Mouse (Mus musculus): Measurements from ENCODE around the gene Igf2r. TPM values are rescaled to one million over a fixed set of nuclear protein-coding genes. Genes with fewer than 3 reads are reported as not detected.

Gene Igf2r
- polyA plus RNA-seq, 1 experiment from 2014 or later = 77.5 TPM

GRCm38 (mm10) chr17:12671029-12671605 is 98.3 kb downstream of the Igf2r start:
- 72% methylated on average over 5 of the region's 5 CpGs for WGBS (ENCODE audit: missing documents)
- H3K4me3 ChIP-seq (ENCODE audit: inconsistent target) = no peak overlapping the region
- H3K79me2 ChIP-seq (ENCODE audit: inconsistent target) = no peaks in the 10 kb centered on the region
- no peaks in the 10 kb centered on the region for H3K36me3 ChIP-seq (ENCODE audit: inconsistent target)
- no peak overlapping the region for H3K27ac ChIP-seq

GRCm38 (mm10) chr17:12669363-12669679 is 100.1 kb downstream of the Igf2r start:
- H3K4me3 ChIP-seq (ENCODE audit: inconsistent target) = no peak overlapping the region
- H3K27ac ChIP-seq = no peak overlapping the region

GRCm38 (mm10) chr17:12668478-12669362 is 100.7 kb downstream of the Igf2r start:
- Histone ChIP-seq H3K36me3 (ENCODE audit: inconsistent target) (no peaks in the 10 kb centered on the region), H3K27ac (no peak overlapping the region), H3K4me3 (ENCODE audit: inconsistent target) (no peak overlapping the region), H3K79me2 (ENCODE audit: inconsistent target) (no peaks in the 10 kb centered on the region)
- WGBS (ENCODE audit: missing documents) = 68% methylated on average over 6 of the region's 7 CpGs

More at GRCm38 (mm10) chr17:12669363-12669679, 100.1 kb downstream of the Igf2r start:
- Histone ChIP-seq H3K79me2 (ENCODE audit: inconsistent target) (no peaks in the 10 kb centered on the region), H3K36me3 (ENCODE audit: inconsistent target) (no peaks in the 10 kb centered on the region)

GRCm38 (mm10) chr17:12664156-12664555 is 105.3 kb downstream of the Igf2r start:
- H3K4me3 ChIP-seq (ENCODE audit: inconsistent target) = no peak overlapping the region
- H3K79me2 ChIP-seq (ENCODE audit: inconsistent target) = no peaks in the 10 kb centered on the region
- 82% methylated on average over 8 of the region's 8 CpGs for WGBS (ENCODE audit: missing documents)

GRCm38 (mm10) chr17:12660572-12661260 is 108.7 kb downstream of the Igf2r start:
- 77% methylated on average over 13 of the region's 13 CpGs for WGBS (ENCODE audit: missing documents)

More at GRCm38 (mm10) chr17:12664156-12664555, 105.3 kb downstream of the Igf2r start:
- Histone ChIP-seq H3K36me3 (ENCODE audit: inconsistent target) (no peaks in the 10 kb centered on the region), H3K27ac (no peak overlapping the region)

GRCm38 (mm10) chr17:12659233-12659632 is 110.2 kb downstream of the Igf2r start:
- Histone ChIP-seq H3K27ac (no peak overlapping the region), H3K4me3 (ENCODE audit: inconsistent target) (no peak overlapping the region), H3K36me3 (ENCODE audit: inconsistent target) (no peaks in the 10 kb centered on the region), H3K79me2 (ENCODE audit: inconsistent target) (no peaks in the 10 kb centered on the region)
- WGBS (ENCODE audit: missing documents) = 93% methylated on average over 10 of the region's 10 CpGs

More at GRCm38 (mm10) chr17:12660572-12661260, 108.7 kb downstream of the Igf2r start:
- H3K27ac ChIP-seq = no peak overlapping the region
- H3K36me3 ChIP-seq (ENCODE audit: inconsistent target) = no peaks in the 10 kb centered on the region
- H3K4me3 ChIP-seq (ENCODE audit: inconsistent target) = no peak overlapping the region
- no peaks in the 10 kb centered on the region for H3K79me2 ChIP-seq (ENCODE audit: inconsistent target)

- Histone ChIP-seq H3K27ac (no peak overlapping the region), H3K36me3 (ENCODE audit: inconsistent target) (no peaks in the 10 kb centered on the region), H3K4me3 (ENCODE audit: inconsistent target) (no peak overlapping the region), H3K79me2 (ENCODE audit: inconsistent target) (no peaks in the 10 kb centered on the region)
- 88% methylated on average over 7 of the region's 7 CpGs for WGBS (ENCODE audit: missing documents)
These were observed 110.7 kb downstream of the Igf2r start for GRCm38 (mm10) chr17:12658784-12659183.

- Histone ChIP-seq H3K27ac (no peak overlapping the region), H3K79me2 (ENCODE audit: inconsistent target) (no peaks in the 10 kb centered on the region), H3K36me3 (ENCODE audit: inconsistent target) (no peaks in the 10 kb centered on the region), H3K4me3 (ENCODE audit: inconsistent target) (no peak overlapping the region)
- WGBS (ENCODE audit: missing documents) = 2% methylated on average over 7 of the region's 7 CpGs
These were observed 113.6 kb downstream of the Igf2r start for GRCm38 (mm10) chr17:12655826-12656225.

- Histone ChIP-seq H3K4me3 (ENCODE audit: inconsistent target) (no peak overlapping the region), H3K36me3 (ENCODE audit: inconsistent target) (no peaks in the 10 kb centered on the region), H3K27ac (no peak overlapping the region), H3K79me2 (ENCODE audit: inconsistent target) (no peaks in the 10 kb centered on the region)
- WGBS (ENCODE audit: missing documents) = 92% methylated on average over 3 of the region's 3 CpGs
These were observed 115.4 kb downstream of the Igf2r start for GRCm38 (mm10) chr17:12654061-12654460.

GRCm38 (mm10) chr17:12652604-12653003 is 116.9 kb downstream of the Igf2r start:
- Histone ChIP-seq H3K27ac (no peak overlapping the region), H3K79me2 (ENCODE audit: inconsistent target) (no peaks in the 10 kb centered on the region), H3K4me3 (ENCODE audit: inconsistent target) (no peak overlapping the region), H3K36me3 (ENCODE audit: inconsistent target) (no peaks in the 10 kb centered on the region)
- WGBS (ENCODE audit: missing documents) = 97% methylated on average over 11 of the region's 11 CpGs

GRCm38 (mm10) chr17:12645461-12645860 is 124.0 kb downstream of the Igf2r start:
- H3K27ac ChIP-seq = no peak overlapping the region
- no peak overlapping the region for H3K4me3 ChIP-seq (ENCODE audit: inconsistent target)
- no peaks in the 10 kb centered on the region for H3K79me2 ChIP-seq (ENCODE audit: inconsistent target)
- no peaks in the 10 kb centered on the region for H3K36me3 ChIP-seq (ENCODE audit: inconsistent target)
- 98% methylated on average over 5 of the region's 5 CpGs for WGBS (ENCODE audit: missing documents)

- Histone ChIP-seq H3K4me3 (ENCODE audit: inconsistent target) (no peak overlapping the region), H3K36me3 (ENCODE audit: inconsistent target) (no peaks in the 10 kb centered on the region), H3K79me2 (ENCODE audit: inconsistent target) (no peaks in the 10 kb centered on the region), H3K27ac (no peak overlapping the region)
- WGBS (ENCODE audit: missing documents) = 61% methylated on average over 4 of the region's 4 CpGs
These were observed 128.4 kb downstream of the Igf2r start for GRCm38 (mm10) chr17:12641087-12641486.

- no peaks in the 10 kb centered on the region for H3K79me2 ChIP-seq (ENCODE audit: inconsistent target)
- no peak overlapping the region for H3K4me3 ChIP-seq (ENCODE audit: inconsistent target)
- H3K27ac ChIP-seq = no peak overlapping the region
- 80% methylated on average over 3 of the region's 3 CpGs for WGBS (ENCODE audit: missing documents)
- no peaks in the 10 kb centered on the region for H3K36me3 ChIP-seq (ENCODE audit: inconsistent target)
These were observed 129.9 kb downstream of the Igf2r start for GRCm38 (mm10) chr17:12639585-12639984.

- Histone ChIP-seq H3K27ac (no peak overlapping the region), H3K4me3 (ENCODE audit: inconsistent target) (no peak overlapping the region)
- 76% methylated on average over 4 of the region's 4 CpGs for WGBS (ENCODE audit: missing documents)
These were observed 134.7 kb downstream of the Igf2r start for GRCm38 (mm10) chr17:12634814-12635213.

More at GRCm38 (mm10) chr17:12634814-12635213, 134.7 kb downstream of the Igf2r start:
- H3K36me3 ChIP-seq (ENCODE audit: inconsistent target) = no peaks in the 10 kb centered on the region
- no peaks in the 10 kb centered on the region for H3K79me2 ChIP-seq (ENCODE audit: inconsistent target)
